Mouse (Mus musculus) cerebellum, adult 8-10 months (tissue): Measurements from ENCODE around the gene Gm20388.

ENCODE experiments used
- DNase-seq: peaks from one replicate; pipeline ENCODE4 v3.0.0; 2022

Gm20388 gene

GRCm38 (mm10) chr8:120426622-120427385 is 516.2 kb downstream of the Gm20388 start:
- no peak for DNase-seq

GRCm38 (mm10) chr8:120428492-120428891 is 517.9 kb downstream of the Gm20388 start:
- no peak for DNase-seq

- no peak for DNase-seq
Observed at GRCm38 (mm10) chr8:120429116-120429515, 518.5 kb downstream of the Gm20388 start.

- no peak for DNase-seq
Observed at GRCm38 (mm10) chr8:120431042-120431441, 520.4 kb downstream of the Gm20388 start.

DNA sequence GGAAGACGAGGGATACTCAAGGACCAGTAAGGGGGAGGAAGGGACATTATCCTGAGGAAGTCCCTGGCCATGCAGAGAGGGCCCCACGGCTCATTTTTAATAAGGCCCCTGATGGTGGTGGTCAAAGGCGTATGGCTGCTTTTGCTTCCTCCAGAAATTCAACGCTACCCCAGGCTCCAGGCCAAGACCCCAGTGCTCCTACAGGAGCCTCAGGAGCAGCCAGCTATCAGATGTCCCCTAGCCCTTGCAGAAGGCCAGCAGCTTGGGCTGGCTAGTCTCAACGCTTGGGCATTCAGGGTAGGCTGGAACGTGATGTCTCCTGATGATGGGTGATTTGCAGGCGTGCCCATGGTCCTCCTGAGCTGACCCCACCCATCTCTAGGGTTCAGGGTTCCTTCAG is 521.8 kb downstream of the Gm20388 start:
- DNase-seq, result no peak

DNA sequence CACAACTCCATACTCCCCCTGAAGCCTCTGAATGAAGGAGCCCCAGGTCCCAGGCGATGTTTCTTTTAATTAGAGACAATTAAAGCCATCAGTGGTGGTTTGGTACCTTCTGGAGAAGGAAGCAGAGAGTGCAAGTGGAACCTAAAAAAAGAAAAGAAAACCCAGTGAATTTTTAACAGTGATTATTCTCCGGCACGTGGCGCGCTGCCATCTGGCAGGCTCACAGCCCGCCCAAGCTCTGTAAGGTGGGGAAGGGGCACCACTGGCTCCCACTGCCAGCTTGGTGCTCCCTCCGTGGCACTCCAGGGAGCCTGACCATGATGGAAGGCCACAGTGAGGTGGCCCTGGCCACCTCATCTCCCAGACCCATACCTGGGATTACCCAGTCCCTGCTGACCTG is 522.5 kb downstream of the Gm20388 start:
- no peak for DNase-seq

DNA sequence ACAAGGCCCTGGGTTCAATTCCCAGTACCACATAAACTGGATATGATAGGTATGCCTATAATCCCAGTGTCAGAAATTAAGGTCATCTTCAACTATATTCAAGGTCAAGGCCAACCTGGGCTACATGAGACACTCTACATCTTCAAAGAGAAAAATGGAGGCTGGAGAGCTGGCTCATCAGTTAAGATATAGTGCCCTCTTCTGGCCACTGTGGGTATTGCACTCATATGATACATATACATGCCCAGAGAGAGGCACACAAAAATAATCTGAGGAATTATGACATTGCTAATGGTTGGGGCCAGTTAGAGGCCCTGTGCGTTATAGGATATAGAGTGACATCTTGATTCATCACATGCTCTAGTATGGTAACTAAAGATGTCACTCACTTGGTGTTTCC is 523.1 kb downstream of the Gm20388 start:
- DNase-seq, result no peak

DNA sequence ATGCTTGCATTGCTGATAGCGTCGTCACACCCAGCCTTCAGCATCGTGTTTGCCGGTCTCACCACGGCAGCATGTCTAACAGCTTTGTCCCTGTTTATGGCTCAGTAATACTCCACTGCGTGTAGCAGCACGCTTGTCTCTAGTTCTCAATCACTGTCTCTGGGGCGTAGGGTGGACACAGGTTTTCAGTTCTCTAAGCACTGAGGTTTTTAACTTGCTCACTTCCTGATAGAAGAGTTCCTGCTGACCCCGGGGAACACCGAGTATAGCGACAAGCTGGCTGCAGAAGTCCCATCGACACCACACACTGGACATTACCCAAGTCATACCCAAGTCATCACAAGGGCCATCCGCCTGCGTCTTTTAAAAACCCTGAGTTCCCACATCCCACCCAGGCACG is 525.1 kb downstream of the Gm20388 start:
- no peak for DNase-seq

- no peak for DNase-seq
Observed at GRCm38 (mm10) chr8:120436491-120437030, 525.9 kb downstream of the Gm20388 start.

DNA sequence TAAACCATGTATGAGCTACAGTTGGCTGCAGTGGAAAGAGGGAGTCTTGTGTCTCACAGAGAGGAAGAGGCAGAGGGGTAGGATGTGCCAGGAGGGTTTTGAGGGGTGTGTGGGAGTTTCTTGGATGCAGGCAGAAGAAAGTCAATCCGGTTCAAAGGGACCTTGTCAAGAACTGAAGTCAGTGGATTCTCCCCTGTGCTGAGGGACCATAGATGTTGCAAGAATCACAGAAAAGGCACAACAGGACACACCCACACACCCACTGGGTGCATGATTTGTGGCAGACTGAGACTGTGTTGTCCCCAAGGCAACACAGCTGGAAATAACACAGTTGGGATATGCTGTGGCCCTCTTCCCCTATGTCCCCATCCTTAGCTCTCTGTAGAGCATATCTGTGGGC is 526.6 kb downstream of the Gm20388 start:
- no peak for DNase-seq

DNA sequence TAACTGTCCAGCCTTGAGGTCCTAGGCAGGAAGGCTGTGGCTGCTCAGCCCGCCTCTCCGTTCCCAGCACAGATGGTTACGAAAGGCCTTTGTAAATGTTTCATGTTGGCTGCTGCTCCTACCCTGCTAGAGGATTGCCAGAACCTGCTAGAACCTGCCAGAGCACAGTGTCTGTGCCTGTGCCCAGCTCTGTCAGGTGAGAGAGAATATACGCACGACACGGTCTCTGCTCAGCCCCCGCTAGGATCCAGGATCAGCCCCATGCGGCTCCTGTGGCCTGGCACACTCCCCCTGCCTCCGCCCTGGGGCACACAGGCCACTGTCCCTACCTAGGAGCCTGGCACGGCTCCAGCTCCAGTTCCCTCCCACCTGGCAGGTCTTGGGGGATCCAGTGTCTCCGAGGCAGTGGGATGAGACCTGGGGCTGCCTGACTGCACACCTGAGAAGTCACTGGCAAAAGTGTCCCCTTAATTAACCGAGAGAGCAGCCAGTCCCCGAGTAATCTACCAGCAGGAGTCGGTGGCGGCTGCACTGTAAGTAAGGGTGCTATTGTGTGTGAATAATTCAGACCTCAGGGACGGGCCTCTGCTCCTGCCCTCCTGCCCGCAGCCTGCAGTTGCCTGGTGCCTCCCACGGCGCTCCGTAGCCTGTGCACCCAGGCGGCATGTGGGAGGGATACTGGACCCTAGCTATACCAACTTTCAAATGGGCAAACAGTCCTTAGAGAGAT is 527.2 kb downstream of the Gm20388 start:
- peak; percentile 71 for DNase-seq

GRCm38 (mm10) chr8:120439309-120439708 is 528.7 kb downstream of the Gm20388 start:
- no peak for DNase-seq

- DNase-seq, result no peak
Observed at GRCm38 (mm10) chr8:120440739-120441138, 530.1 kb downstream of the Gm20388 start.

GRCm38 (mm10) chr8:120441637-120442036 is 531.0 kb downstream of the Gm20388 start:
- no peak for DNase-seq

- DNase-seq, result no peak
Observed at GRCm38 (mm10) chr8:120442306-120443003, 531.8 kb downstream of the Gm20388 start.

DNA sequence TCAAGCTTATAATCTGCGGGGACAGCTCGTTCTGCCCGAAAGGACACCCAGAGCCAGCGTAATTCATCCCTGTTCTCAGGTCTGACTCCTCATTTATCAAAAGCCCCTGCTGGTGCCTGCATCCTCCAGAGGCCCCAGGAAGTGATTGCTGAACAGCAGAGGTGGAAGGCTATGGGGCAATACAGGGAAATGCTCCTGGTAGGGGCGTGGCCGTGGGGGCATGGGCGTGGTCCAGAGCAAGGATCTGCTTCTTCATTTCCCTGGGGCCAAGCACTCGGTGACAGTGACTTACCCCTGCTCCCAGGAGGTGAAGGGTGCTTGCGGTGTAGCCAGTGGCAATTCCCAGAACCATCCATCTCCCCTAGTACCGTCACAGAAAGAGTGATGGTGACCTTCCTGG is 534.6 kb downstream of the Gm20388 start:
- no peak for DNase-seq

DNA sequence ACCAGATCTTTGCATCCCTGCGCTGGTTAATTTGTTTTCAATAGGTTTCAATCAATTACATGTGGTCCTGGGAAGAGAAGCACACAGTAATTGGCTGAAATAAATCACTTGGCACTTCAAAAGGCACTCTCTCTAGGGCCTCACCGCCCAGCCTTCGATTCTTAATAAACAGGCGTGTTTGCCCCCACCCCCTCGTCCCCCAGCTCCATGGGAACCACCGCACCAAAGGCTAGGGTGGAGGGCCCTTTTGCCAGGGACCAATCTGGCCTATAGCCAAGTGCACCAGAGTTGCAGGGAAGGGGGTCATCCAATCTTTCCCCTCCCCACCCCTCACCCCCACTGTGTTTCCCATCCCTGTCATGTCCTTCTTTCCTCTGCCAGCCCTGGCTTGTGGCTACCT is 537.5 kb downstream of the Gm20388 start:
- DNase-seq, result no peak

GRCm38 (mm10) chr8:120449139-120449538 is 538.5 kb downstream of the Gm20388 start:
- no peak for DNase-seq

DNA sequence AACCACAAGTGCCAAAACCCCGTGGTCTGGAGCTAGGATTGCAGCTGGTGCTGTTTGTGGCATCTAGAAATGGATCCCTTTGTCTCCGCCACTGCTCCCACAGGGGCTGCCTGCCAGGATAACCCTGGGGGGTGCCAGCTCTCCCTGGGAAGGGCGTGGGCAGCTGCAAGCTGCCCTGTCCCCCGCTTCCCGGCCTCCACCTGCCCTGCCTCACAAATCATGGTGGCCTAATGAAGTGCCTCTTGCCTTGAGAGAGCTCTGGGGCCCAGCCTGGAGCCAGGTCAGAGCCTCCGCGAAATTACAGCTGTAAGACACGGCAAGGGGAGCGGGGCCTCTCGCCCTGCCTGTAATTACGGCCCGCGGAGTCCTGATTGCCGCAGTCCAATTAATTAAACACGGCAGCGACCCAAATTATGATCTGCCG is 539.0 kb downstream of the Gm20388 start:
- DNase-seq, result no peak

GRCm38 (mm10) chr8:120452111-120452510 is 541.5 kb downstream of the Gm20388 start:
- no peak for DNase-seq

GRCm38 (mm10) chr8:120454404-120454803 is 543.8 kb downstream of the Gm20388 start:
- DNase-seq, result no peak

- no peak for DNase-seq
Observed at GRCm38 (mm10) chr8:120460375-120460774, 549.7 kb downstream of the Gm20388 start.

DNA sequence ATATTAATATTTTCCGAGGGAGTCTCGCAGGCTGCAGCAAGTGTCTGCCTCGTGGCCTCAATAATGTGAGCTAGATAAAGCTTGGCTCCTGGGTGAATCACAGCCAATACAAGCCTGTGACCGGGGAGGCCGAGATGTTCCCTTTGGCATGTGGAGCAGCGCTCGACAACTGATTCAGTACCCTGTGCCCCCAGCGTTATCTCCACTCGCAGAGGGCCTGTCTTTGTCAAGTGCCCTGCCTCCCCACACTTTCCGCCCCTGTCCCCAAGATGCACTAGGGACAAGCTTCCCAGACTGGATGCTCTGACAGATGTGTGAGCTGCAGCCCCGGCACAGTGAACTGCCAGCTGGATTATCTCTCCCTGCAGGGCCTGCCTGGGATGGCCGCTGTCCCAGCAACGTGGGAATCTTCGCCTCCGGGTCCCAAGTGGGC is 551.5 kb downstream of the Gm20388 start:
- no peak for DNase-seq
